Mouse (Mus musculus): ENCODE measurements around the gene Hoxb6. TPM values are rescaled to one million over a fixed set of nuclear protein-coding genes. Genes with fewer than 3 reads are reported as not detected.
A peak's percentile ranks its signal among the peaks of the same experiment; 100 is the strongest.

The Hoxb6 gene
- polyA plus RNA-seq, 1 experiment from 2014 or later, result 8.3 TPM

GRCm38 (mm10) chr11:96340698-96341365 is 48.6 kb downstream of the Hoxb6 start:
- Histone ChIP-seq H3K36me3 (ENCODE audit: control insufficient read depth, insufficient read depth, low read length) (no peaks in the 10 kb centered on the region), H3K9me3 (replicated peaks; ENCODE audit: control insufficient read depth, low read length) (no peaks in the 10 kb centered on the region), H3K27me3 (ENCODE audit: control insufficient read depth, insufficient read depth, low read length) (peaks cover 22% of the 10 kb centered on the region), H3K4me1 (ENCODE audit: control insufficient read depth, insufficient read depth, low read length) (peaks cover 47% of the 10 kb centered on the region), H3K27ac (ENCODE audit: low read length) (peak overlapping the region; percentile 97), H3K4me2 (ENCODE audit: low read depth, low read length) (peak overlapping the region; percentile 59), H3K9ac (ENCODE audit: low read length) (peak overlapping the region; percentile 84), H3K4me3 (replicated peaks; ENCODE audit: low read length) (peak overlapping the region; percentile 50)
- under 1% methylated on average over 33 of the region's 36 CpGs for WGBS
- peak; percentile 78 for ATAC-seq (ENCODE audit: insufficient read depth, low FRiP score)

GRCm38 (mm10) chr11:96341701-96342575 is 49.7 kb downstream of the Hoxb6 start:
- Histone ChIP-seq H3K4me1 (ENCODE audit: control insufficient read depth, insufficient read depth, low read length) (peaks cover 48% of the 10 kb centered on the region), H3K9ac (ENCODE audit: low read length) (peak overlapping the region; percentile 84), H3K4me2 (ENCODE audit: low read depth, low read length) (peak overlapping the region; percentile 59), H3K36me3 (ENCODE audit: control insufficient read depth, insufficient read depth, low read length) (no peaks in the 10 kb centered on the region), H3K27ac (ENCODE audit: low read length) (peak overlapping the region; percentile 97), H3K4me3 (replicated peaks; ENCODE audit: low read length) (peak overlapping the region; percentile 50), H3K27me3 (ENCODE audit: control insufficient read depth, insufficient read depth, low read length) (peaks cover 29% of the 10 kb centered on the region), H3K9me3 (replicated peaks; ENCODE audit: control insufficient read depth, low read length) (no peaks in the 10 kb centered on the region)
- 2% methylated on average over 40 of the region's 40 CpGs for WGBS
- ATAC-seq (ENCODE audit: insufficient read depth, low FRiP score), result no peak

GRCm38 (mm10) chr11:96342576-96342930 is 50.3 kb downstream of the Hoxb6 start:
- Histone ChIP-seq H3K4me2 (ENCODE audit: low read depth, low read length) (peak overlapping the region; percentile 59), H3K4me3 (replicated peaks; ENCODE audit: low read length) (peak overlapping the region; percentile 50), H3K9ac (ENCODE audit: low read length) (peak overlapping the region; percentile 84), H3K27ac (ENCODE audit: low read length) (peak overlapping the region; percentile 97), H3K36me3 (ENCODE audit: control insufficient read depth, insufficient read depth, low read length) (no peaks in the 10 kb centered on the region), H3K4me1 (ENCODE audit: control insufficient read depth, insufficient read depth, low read length) (peaks cover 46% of the 10 kb centered on the region), H3K27me3 (ENCODE audit: control insufficient read depth, insufficient read depth, low read length) (peaks cover 29% of the 10 kb centered on the region), H3K9me3 (replicated peaks; ENCODE audit: control insufficient read depth, low read length) (no peaks in the 10 kb centered on the region)
- 13% methylated on average over 4 of the region's 4 CpGs for WGBS
- ATAC-seq (ENCODE audit: insufficient read depth, low FRiP score), result no peak

- Histone ChIP-seq H3K9ac (ENCODE audit: low read length) (peak overlapping the region; percentile 69), H3K4me2 (ENCODE audit: low read depth, low read length) (peak overlapping the region; percentile 59), H3K27me3 (ENCODE audit: control insufficient read depth, insufficient read depth, low read length) (peaks cover 34% of the 10 kb centered on the region), H3K9me3 (replicated peaks; ENCODE audit: control insufficient read depth, low read length) (no peaks in the 10 kb centered on the region), H3K4me3 (replicated peaks; ENCODE audit: low read length) (peak overlapping the region; percentile 37; the same call in 1 of the 2 replicates), H3K27ac (ENCODE audit: low read length) (peak overlapping the region; percentile 93), H3K36me3 (ENCODE audit: control insufficient read depth, insufficient read depth, low read length) (no peaks in the 10 kb centered on the region), H3K4me1 (ENCODE audit: control insufficient read depth, insufficient read depth, low read length) (peaks cover 46% of the 10 kb centered on the region)
- no peak for ATAC-seq (ENCODE audit: insufficient read depth, low FRiP score)
- WGBS, result 30% methylated on average over 2 of the region's 2 CpGs
Measured at GRCm38 (mm10) chr11:96343206-96343745, 51.0 kb downstream of the Hoxb6 start.

GRCm38 (mm10) chr11:96344061-96344877 is 52.0 kb downstream of the Hoxb6 start:
- 15% methylated on average over 40 of the region's 40 CpGs for WGBS
- peak overlapping the region; percentile 37 for H3K4me3 ChIP-seq (replicated peaks; ENCODE audit: low read length)
- H3K4me1 ChIP-seq (ENCODE audit: control insufficient read depth, insufficient read depth, low read length), result peaks cover 45% of the 10 kb centered on the region
- H3K36me3 ChIP-seq (ENCODE audit: control insufficient read depth, insufficient read depth, low read length), result no peaks in the 10 kb centered on the region
- H3K27me3 ChIP-seq (ENCODE audit: control insufficient read depth, insufficient read depth, low read length), result peaks cover 34% of the 10 kb centered on the region
- peak overlapping the region; percentile 73 for H3K9ac ChIP-seq (ENCODE audit: low read length)
- H3K9me3 ChIP-seq (replicated peaks; ENCODE audit: control insufficient read depth, low read length), result no peaks in the 10 kb centered on the region
- no peak for ATAC-seq (ENCODE audit: insufficient read depth, low FRiP score)
- H3K27ac ChIP-seq (ENCODE audit: low read length), result peak overlapping the region; percentile 93
- H3K4me2 ChIP-seq (ENCODE audit: low read depth, low read length), result peak overlapping the region; percentile 59

GRCm38 (mm10) chr11:96344878-96345159 is 52.5 kb downstream of the Hoxb6 start:
- 18% methylated on average over 6 of the region's 6 CpGs for WGBS
- Histone ChIP-seq H3K27me3 (ENCODE audit: control insufficient read depth, insufficient read depth, low read length) (peaks cover 33% of the 10 kb centered on the region), H3K4me1 (ENCODE audit: control insufficient read depth, insufficient read depth, low read length) (peaks cover 45% of the 10 kb centered on the region), H3K36me3 (ENCODE audit: control insufficient read depth, insufficient read depth, low read length) (no peaks in the 10 kb centered on the region), H3K4me2 (ENCODE audit: low read depth, low read length) (peak overlapping the region; percentile 59), H3K9me3 (replicated peaks; ENCODE audit: control insufficient read depth, low read length) (no peaks in the 10 kb centered on the region), H3K27ac (ENCODE audit: low read length) (peak overlapping the region; percentile 93), H3K4me3 (replicated peaks; ENCODE audit: low read length) (peak overlapping the region; percentile 37), H3K9ac (ENCODE audit: low read length) (peak overlapping the region; percentile 73)
- no peak for ATAC-seq (ENCODE audit: insufficient read depth, low FRiP score)

GRCm38 (mm10) chr11:96345220-96345892 is 53.1 kb downstream of the Hoxb6 start:
- peak overlapping the region; percentile 37 for H3K4me3 ChIP-seq (replicated peaks; ENCODE audit: low read length)
- H3K27me3 ChIP-seq (ENCODE audit: control insufficient read depth, insufficient read depth, low read length), result peaks cover 37% of the 10 kb centered on the region
- H3K9me3 ChIP-seq (replicated peaks; ENCODE audit: control insufficient read depth, low read length), result no peaks in the 10 kb centered on the region
- peak overlapping the region; percentile 93 for H3K27ac ChIP-seq (ENCODE audit: low read length)
- no peaks in the 10 kb centered on the region for H3K36me3 ChIP-seq (ENCODE audit: control insufficient read depth, insufficient read depth, low read length)
- peak overlapping the region; percentile 73 for H3K9ac ChIP-seq (ENCODE audit: low read length)
- H3K4me1 ChIP-seq (ENCODE audit: control insufficient read depth, insufficient read depth, low read length), result peaks cover 49% of the 10 kb centered on the region
- H3K4me2 ChIP-seq (ENCODE audit: low read depth, low read length), result peak overlapping the region; percentile 59
- 5% methylated on average over 38 of the region's 56 CpGs for WGBS
- ATAC-seq (ENCODE audit: insufficient read depth, low FRiP score), result no peak

GRCm38 (mm10) chr11:96345893-96346806 is 53.9 kb downstream of the Hoxb6 start:
- peak overlapping the region; percentile 59 for H3K4me2 ChIP-seq (ENCODE audit: low read depth, low read length)
- no peaks in the 10 kb centered on the region for H3K9me3 ChIP-seq (replicated peaks; ENCODE audit: control insufficient read depth, low read length)
- H3K4me3 ChIP-seq (replicated peaks; ENCODE audit: low read length), result peak overlapping the region; percentile 37
- peaks cover 56% of the 10 kb centered on the region for H3K4me1 ChIP-seq (ENCODE audit: control insufficient read depth, insufficient read depth, low read length)
- peaks cover 37% of the 10 kb centered on the region for H3K27me3 ChIP-seq (ENCODE audit: control insufficient read depth, insufficient read depth, low read length)
- H3K9ac ChIP-seq (ENCODE audit: low read length), result peak overlapping the region; percentile 73
- H3K36me3 ChIP-seq (ENCODE audit: control insufficient read depth, insufficient read depth, low read length), result no peaks in the 10 kb centered on the region
- WGBS, result 7% methylated on average over 45 of the region's 45 CpGs
- peak overlapping the region; percentile 93 for H3K27ac ChIP-seq (ENCODE audit: low read length)
- ATAC-seq (ENCODE audit: insufficient read depth, low FRiP score), result no peak

All from stomach, embryonic 16.5 days (tissue).